Mouse (Mus musculus): ENCODE results near the gene Eif4g3. TPM values are rescaled to one million over a fixed set of nuclear protein-coding genes. Genes with fewer than 3 reads are reported as not detected.

Eif4g3 gene
- polyA plus RNA-seq, 1 experiment from 2014 or later: 34.1 TPM

DNA sequence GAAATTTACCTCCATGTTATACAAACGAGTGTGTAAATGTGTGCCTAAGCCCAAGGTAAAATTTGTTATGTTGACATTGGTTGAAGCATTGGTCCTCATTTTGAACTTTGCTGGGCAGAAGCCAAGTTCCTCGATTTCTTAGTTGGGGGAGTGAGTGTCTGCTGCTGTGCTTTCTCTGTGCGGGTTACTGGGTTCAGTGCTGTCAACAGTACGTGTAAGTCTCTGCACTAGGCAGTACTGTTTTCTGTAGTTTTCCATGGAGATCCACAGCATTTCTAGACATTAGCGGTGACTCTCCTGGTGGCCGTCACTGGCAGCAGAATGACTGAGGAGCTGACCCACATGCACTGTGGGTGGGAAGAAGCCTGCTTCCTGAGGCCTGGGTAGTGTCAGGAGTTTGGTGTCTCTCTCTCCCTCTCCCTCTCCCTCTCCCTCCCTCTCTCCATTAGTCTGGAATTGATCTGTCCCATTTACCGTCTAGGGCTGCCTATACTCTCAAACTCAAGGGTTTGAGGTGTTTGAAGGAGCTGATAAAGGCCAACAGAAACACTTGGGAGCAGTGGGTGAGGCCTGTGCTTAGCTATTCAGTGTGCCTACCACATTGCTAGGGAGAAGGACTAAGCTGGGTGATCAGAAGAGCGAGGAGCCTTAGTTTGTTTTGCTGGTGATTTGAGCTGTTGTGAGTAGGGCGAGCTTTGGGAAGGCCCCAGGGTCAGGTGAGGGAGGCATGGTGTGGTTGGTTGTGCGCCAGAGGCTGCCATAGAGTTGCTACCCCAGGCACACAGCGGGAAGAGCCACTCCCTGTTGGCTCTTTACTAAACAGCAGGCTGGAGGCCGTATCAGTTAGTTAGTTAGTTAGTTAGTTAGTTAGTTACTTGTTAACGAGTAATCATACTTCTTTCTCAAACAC is 45.8 kb downstream of the Eif4g3 start:
- H3K4me1 ChIP-seq: peaks cover 19% of the 10 kb centered on the region
- peaks cover 86% of the 10 kb centered on the region for H3K36me3 ChIP-seq

DNA sequence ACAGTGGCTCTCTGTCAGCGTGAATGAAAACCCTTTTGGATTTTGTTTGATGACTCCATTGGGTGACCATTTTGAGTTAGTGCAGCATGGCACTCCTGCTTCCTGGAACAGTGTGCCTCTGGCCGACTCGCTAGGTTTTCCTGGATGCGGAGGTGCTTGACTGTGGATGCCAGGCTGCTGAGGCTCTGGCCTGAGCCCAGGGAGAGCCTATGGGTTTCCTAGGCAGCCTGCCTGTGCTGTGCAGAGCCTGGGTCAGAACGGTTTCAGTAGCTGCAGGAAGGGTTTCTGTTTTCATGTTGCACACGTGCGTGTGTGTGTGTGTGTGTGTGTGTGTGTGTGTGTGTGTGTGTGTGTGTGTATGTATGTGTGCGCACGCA is 46.4 kb downstream of the Eif4g3 start:
- no peaks in the 10 kb centered on the region for H3K9me3 ChIP-seq (replicated peaks)
- 92% methylated on average over 9 of the region's 9 CpGs for WGBS
- peaks cover 81% of the 10 kb centered on the region for H3K36me3 ChIP-seq
- peaks cover 19% of the 10 kb centered on the region for H3K4me1 ChIP-seq
- no peak for DNase-seq (ENCODE audit: low spot score)
- H3K27me3 ChIP-seq (ENCODE audit: low read depth, poor library complexity, severe bottlenecking): no peaks in the 10 kb centered on the region
- H3K27ac ChIP-seq (replicated peaks): no peak overlapping the region
- H3K4me3 ChIP-seq: no peak overlapping the region

More for the DNA sequence above, 45.8 kb downstream of the Eif4g3 start:
- no peaks in the 10 kb centered on the region for H3K27me3 ChIP-seq (ENCODE audit: low read depth, poor library complexity, severe bottlenecking)
- DNase-seq (ENCODE audit: low spot score): no peak
- WGBS: 88% methylated on average over 13 of the region's 13 CpGs
- no peak overlapping the region for H3K27ac ChIP-seq (replicated peaks)
- H3K4me3 ChIP-seq: no peak overlapping the region
- H3K9me3 ChIP-seq (replicated peaks): no peaks in the 10 kb centered on the region

DNA sequence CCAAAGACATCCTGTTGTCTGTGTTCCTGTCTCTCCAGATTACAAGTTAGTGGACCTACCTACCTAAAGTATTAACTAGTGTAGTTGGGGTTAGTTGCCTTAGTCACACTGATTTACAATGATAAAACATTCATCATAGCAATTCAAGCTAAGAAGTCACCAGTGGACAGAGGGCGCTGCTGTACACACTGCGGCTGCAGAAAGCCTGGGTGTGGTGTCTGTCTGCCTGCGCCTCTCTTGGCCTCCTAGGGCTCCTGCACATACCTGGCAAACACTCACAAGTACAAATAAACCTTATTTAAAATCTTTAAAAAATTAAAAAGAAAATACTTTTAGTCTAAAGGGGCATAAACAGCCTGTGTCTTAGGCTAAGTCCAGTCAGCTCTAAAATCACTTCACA is 47.8 kb downstream of the Eif4g3 start:
- no peak overlapping the region for H3K27ac ChIP-seq (replicated peaks)
- peaks cover 9% of the 10 kb centered on the region; the same call in 1 of the 2 replicates for H3K9me3 ChIP-seq (replicated peaks)
- peaks cover 16% of the 10 kb centered on the region for H3K4me1 ChIP-seq
- DNase-seq (ENCODE audit: low spot score): no peak
- peaks cover 83% of the 10 kb centered on the region for H3K36me3 ChIP-seq
- no peaks in the 10 kb centered on the region for H3K27me3 ChIP-seq (ENCODE audit: low read depth, poor library complexity, severe bottlenecking)
- no peak overlapping the region for H3K4me3 ChIP-seq
- WGBS: 93% methylated on average over 3 of the region's 3 CpGs

DNA sequence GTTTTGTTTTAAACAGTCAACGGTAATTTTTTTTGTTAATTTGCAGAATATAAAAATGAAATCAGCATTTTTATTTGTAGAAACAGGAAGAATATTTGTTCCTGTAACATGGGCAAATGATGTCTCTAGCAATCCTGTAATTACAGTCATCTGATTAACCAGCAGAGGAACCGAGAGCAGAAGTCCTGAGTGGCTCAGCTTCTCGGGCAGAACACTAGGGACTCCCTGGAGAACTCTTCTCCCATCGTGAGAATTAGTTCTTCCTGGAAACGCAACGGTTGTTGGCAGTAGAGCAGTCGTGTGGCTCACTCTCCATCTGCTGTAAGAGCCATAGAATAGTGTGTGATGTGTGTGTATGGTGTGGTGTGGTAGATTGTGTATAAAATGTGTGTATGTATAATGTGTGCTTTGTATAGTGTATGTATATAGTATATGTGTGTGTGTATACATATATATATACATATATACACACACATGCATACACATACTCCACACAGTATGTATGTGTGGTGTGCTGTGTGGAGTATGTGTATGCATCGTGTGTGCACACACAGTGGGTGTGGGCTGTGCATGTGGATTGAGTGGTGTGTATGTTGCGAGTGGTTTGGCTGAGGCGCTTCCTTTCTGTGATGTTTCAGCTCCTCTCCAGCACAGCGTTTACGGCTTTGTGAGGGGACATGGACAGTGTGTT is 48.9 kb downstream of the Eif4g3 start:
- H3K36me3 ChIP-seq: peaks cover 83% of the 10 kb centered on the region
- 91% methylated on average over 12 of the region's 12 CpGs for WGBS
- peaks cover 6% of the 10 kb centered on the region for H3K4me1 ChIP-seq
- no peaks in the 10 kb centered on the region for H3K27me3 ChIP-seq (ENCODE audit: low read depth, poor library complexity, severe bottlenecking)
- H3K4me3 ChIP-seq: no peak overlapping the region
- peaks cover 9% of the 10 kb centered on the region; the same call in 1 of the 2 replicates for H3K9me3 ChIP-seq (replicated peaks)
- no peak for DNase-seq (ENCODE audit: low spot score)
- no peak overlapping the region for H3K27ac ChIP-seq (replicated peaks)

DNA sequence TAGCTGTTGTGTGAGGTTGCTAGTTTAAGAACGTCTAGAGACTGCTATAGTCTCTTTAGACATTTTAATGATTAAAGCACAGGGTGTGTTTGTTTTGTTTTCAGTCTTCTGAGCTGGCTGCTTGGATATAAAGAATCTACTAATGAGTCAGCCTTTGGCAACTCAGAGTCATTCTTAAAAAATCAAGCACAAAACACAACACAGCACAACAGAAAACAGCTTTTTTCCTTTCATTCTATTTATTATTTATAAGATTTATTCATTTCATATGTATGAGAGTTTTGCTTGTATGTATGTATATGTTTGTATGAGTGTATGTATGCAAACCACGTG is 49.4 kb downstream of the Eif4g3 start:
- WGBS: 79% methylated on average over 2 of the region's 2 CpGs
- Histone ChIP-seq H3K36me3 (peaks cover 83% of the 10 kb centered on the region), H3K9me3 (replicated peaks) (peaks cover 9% of the 10 kb centered on the region; the same call in 1 of the 2 replicates), H3K4me3 (no peak overlapping the region), H3K27me3 (ENCODE audit: low read depth, poor library complexity, severe bottlenecking) (no peaks in the 10 kb centered on the region), H3K4me1 (peaks cover under 1% of the 10 kb centered on the region), H3K27ac (replicated peaks) (no peak overlapping the region)
- no peak for DNase-seq (ENCODE audit: low spot score)

DNA sequence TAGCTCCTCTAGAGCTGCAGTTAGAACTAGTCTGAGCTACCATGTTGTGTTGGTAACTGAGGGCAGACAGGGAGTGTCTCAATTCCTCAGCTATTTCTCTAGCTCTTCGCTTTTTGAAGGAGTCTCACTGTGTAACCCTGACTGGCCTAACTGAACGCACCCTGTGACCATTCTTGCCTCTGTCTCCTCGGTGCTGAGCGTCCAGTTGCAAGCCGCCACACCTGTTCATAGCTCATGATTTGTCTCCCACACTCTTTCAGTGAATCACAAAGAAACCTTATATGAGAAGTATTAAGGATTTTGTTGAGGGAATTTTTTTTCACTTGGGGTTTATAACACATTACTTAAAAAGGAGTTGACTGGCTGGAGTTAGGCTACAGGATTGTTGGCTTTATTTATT is 49.8 kb downstream of the Eif4g3 start:
- Histone ChIP-seq H3K27ac (replicated peaks) (no peak overlapping the region), H3K9me3 (replicated peaks) (peaks cover 9% of the 10 kb centered on the region; the same call in 1 of the 2 replicates), H3K4me1 (no peaks in the 10 kb centered on the region), H3K4me3 (no peak overlapping the region), H3K27me3 (ENCODE audit: low read depth, poor library complexity, severe bottlenecking) (no peaks in the 10 kb centered on the region), H3K36me3 (peaks cover 86% of the 10 kb centered on the region)
- DNase-seq (ENCODE audit: low spot score): no peak
- WGBS: 94% methylated on average over 5 of the region's 5 CpGs

DNA sequence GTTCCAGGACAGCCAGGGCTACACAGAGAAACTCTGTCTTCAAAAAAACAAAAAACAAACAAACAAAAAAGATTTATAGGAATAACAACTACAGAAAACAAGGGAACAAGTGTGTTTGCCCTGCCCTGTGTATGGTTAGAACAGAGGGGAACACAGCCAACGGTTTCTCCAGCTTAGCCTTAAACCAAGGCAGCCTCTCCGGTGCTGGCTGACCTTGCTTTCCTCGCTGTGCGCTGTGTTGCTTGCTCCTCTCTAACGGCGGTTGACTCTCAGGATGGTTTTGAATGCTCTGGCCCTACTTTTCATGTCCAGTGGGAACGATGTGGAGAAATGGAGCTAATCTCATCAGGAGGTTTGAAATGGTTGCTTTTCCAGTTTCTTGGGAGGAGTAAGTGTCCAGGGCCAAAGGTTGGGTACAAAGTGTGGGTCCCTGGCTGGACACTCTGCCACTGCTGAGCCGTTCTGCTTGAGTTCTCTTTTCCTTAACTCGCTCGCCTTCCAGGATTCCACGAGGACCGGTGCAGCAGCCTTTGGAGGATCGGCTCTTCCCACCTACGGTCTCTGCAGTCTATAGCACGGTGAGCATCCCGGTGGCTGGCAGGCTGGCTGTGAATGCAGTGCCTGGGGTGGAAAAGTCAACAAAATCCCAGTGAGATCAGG is 52.1 kb downstream of the Eif4g3 start:
- no peaks in the 10 kb centered on the region for H3K4me1 ChIP-seq

DNA sequence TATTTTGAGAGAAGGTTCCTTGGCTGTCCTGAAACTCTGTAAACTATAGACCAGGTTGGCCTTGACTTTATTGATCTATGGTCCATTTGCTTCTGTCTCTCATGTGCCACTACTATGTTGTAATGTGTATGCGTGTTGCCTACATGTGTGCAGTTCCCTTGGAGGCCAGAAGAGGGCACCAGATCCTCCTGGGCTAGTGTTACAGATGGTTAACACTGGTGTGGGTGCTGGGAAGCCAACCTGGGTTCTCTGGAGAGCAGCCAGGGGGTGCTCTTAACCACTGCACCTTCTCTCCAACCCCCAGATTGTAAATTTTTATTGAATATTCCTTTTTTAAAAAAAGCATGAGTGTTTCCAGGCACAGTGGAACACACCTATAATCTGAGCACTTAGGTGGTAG is 53.0 kb downstream of the Eif4g3 start:
- peaks cover 9% of the 10 kb centered on the region; the same call in 1 of the 2 replicates for H3K9me3 ChIP-seq (replicated peaks)
- H3K27ac ChIP-seq (replicated peaks): no peak overlapping the region
- peaks cover 89% of the 10 kb centered on the region for H3K36me3 ChIP-seq
- no peak overlapping the region for H3K4me3 ChIP-seq
- WGBS: 100% methylated on average over 1 of the region's 1 CpGs
- no peaks in the 10 kb centered on the region for H3K27me3 ChIP-seq (ENCODE audit: low read depth, poor library complexity, severe bottlenecking)
- no peaks in the 10 kb centered on the region for H3K4me1 ChIP-seq
- DNase-seq (ENCODE audit: low spot score): no peak

More for the DNA sequence above, 52.1 kb downstream of the Eif4g3 start:
- H3K36me3 ChIP-seq: peaks cover 89% of the 10 kb centered on the region
- H3K27me3 ChIP-seq (ENCODE audit: low read depth, poor library complexity, severe bottlenecking): no peaks in the 10 kb centered on the region
- DNase-seq (ENCODE audit: low spot score): no peak
- H3K9me3 ChIP-seq (replicated peaks): peaks cover 9% of the 10 kb centered on the region; the same call in 1 of the 2 replicates
- no peak overlapping the region for H3K4me3 ChIP-seq
- H3K27ac ChIP-seq (replicated peaks): no peak overlapping the region
- WGBS: 99% methylated on average over 16 of the region's 16 CpGs

DNA sequence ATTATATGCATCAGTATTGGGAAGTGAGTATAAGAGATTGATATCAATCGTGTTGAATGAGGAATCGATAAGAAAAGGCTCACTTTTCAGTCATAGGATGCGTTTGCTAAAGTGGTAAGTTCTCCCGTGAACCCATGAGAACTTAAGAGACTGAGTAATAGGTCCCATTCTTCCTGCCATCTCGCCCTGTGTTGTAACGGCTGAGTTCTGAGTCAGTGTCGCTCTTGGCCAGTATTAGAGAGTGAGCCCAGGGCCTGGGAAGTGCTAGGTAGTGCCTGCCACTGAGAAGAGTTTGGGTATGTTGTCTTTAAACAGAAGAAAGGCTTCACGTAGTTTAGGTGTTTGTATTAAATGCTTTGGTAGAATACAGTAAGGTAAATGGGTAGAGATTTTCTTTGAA is 53.5 kb downstream of the Eif4g3 start:
- peaks cover 9% of the 10 kb centered on the region; the same call in 1 of the 2 replicates for H3K9me3 ChIP-seq (replicated peaks)
- peaks cover 89% of the 10 kb centered on the region for H3K36me3 ChIP-seq
- 96% methylated on average over 8 of the region's 8 CpGs for WGBS

DNA sequence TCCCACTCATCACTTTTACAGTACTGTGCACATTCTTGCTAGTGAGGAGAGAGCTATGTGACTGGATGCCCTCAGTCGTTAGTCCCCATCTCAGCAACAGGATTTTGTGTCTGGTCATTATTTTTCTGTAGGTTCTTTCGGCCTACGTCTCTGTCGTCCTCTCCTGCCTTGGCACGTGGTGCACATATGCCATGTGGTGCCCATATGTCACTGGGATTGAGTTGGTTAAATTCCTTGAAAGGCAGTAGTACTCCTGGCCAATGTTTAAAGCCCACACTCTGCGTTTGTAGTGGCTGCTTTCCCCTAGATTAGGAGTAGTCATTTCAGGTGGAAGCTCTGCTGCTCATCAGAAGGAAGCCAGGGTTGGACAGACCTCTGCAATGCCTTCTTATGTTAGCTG is 56.7 kb downstream of the Eif4g3 start:
- no peaks in the 10 kb centered on the region for H3K27me3 ChIP-seq (ENCODE audit: low read depth, poor library complexity, severe bottlenecking)
- no peak overlapping the region for H3K27ac ChIP-seq (replicated peaks)
- WGBS: 93% methylated on average over 6 of the region's 6 CpGs
- DNase-seq (ENCODE audit: low spot score): no peak
- H3K4me1 ChIP-seq: no peaks in the 10 kb centered on the region
- no peak overlapping the region for H3K4me3 ChIP-seq
- H3K36me3 ChIP-seq: peaks cover 96% of the 10 kb centered on the region
- H3K9me3 ChIP-seq (replicated peaks): peaks cover 9% of the 10 kb centered on the region; the same call in 1 of the 2 replicates

More for the DNA sequence above, 53.5 kb downstream of the Eif4g3 start:
- no peak overlapping the region for H3K4me3 ChIP-seq
- no peak for DNase-seq (ENCODE audit: low spot score)
- no peaks in the 10 kb centered on the region for H3K27me3 ChIP-seq (ENCODE audit: low read depth, poor library complexity, severe bottlenecking)
- no peaks in the 10 kb centered on the region for H3K4me1 ChIP-seq
- H3K27ac ChIP-seq (replicated peaks): no peak overlapping the region

DNA sequence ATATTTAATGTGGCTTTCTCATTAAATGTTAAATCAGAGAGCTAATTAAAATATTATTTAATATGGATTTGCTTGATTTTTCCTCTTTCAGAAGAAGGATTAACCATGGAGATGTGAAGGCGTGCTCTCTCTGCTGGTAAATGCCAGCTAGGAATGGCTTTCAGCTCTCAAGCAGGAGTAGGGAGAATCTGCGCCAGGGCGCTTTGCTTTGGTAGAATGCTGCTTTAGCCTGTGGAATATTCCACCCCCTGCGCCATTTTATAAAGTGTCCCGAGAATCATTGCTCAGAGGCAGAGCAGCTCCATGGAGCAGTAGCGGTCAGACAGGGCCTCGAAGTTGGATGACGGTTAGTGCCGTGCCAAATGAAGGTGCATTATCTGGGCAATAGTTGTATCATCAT is 58.7 kb downstream of the Eif4g3 start:
- no peak for DNase-seq (ENCODE audit: low spot score)
- no peaks in the 10 kb centered on the region for H3K9me3 ChIP-seq (replicated peaks)
- WGBS: 97% methylated on average over 9 of the region's 9 CpGs
- H3K4me1 ChIP-seq: no peaks in the 10 kb centered on the region
- H3K4me3 ChIP-seq: no peak overlapping the region
- H3K27ac ChIP-seq (replicated peaks): no peak overlapping the region
- no peaks in the 10 kb centered on the region for H3K27me3 ChIP-seq (ENCODE audit: low read depth, poor library complexity, severe bottlenecking)
- H3K36me3 ChIP-seq: peaks cover 96% of the 10 kb centered on the region

DNA sequence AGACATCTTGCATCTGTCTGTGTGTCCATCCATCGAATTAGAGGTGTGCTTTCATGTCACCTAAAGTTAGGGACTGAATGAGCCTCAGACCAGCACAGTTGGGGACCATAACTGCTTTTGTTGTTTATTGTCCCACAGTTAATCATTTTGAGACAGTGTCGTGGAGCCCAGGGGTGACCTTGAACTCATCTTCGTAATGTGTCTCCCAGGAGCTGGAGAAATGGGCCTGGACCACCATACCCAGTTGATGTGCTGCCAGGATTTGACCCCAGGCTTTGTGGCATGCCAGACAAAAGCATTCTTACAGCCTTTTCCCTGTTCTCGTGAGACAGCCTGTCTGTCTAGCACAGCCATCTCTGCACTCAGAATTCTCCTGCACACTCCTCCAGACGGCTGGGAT is 63.8 kb downstream of the Eif4g3 start:
- Histone ChIP-seq H3K4me1 (no peaks in the 10 kb centered on the region), H3K27ac (replicated peaks) (no peak overlapping the region), H3K4me3 (no peak overlapping the region), H3K36me3 (peaks cover 79% of the 10 kb centered on the region), H3K9me3 (replicated peaks) (no peaks in the 10 kb centered on the region), H3K27me3 (ENCODE audit: low read depth, poor library complexity, severe bottlenecking) (no peaks in the 10 kb centered on the region)
- DNase-seq (ENCODE audit: low spot score): no peak
- WGBS: 83% methylated on average over 5 of the region's 5 CpGs

Measured in midbrain, embryonic 10.5 days (tissue).